Comparison of ENCODE assay signal across 24 mouse cellular contexts in genomic region chr10:78321133-78321757, GRCm38 (mm10). TPM values are rescaled to one million over a fixed set of nuclear protein-coding genes. Genes with fewer than 3 reads are reported as not detected.
DNase-seq lines count a peak whose midpoint lies in the region; ATAC-seq lines count a peak whose summit lies in the region.
"Had no signal": no experiment of that assay in that cellular context is flagged by ENCODE, and none has a peak within 500 bp of the region (broad histone marks: within the 10 kb centered on the region; RNA-seq: fewer than 3 reads in every experiment).

No protein-coding gene starts in this region.

- no peak for DNase-seq in kidney, postnatal 4 days
- no peak for DNase-seq in limb, embryonic 10.5 days (ENCODE audit: low spot score)
- DNase-seq in Muller cell, postnatal 12 days (ENCODE audit: inconsistent ontology term): peak; percentile 51
- DNase-seq in adrenal gland, postnatal 10 days: no peak
- DNase-seq in heart, adult 8-10 months (ENCODE audit: low spot score): no peak
- DNase-seq: adrenal gland, adult 2 months; adrenal gland, postnatal 25 days; forebrain, postnatal 0 days; gastrocnemius, postnatal 14 days; heart, postnatal 10 days; heart, postnatal 4 days had no signal

- WGBS in kidney, embryonic 15.5 days: 39% methylated on average over 3 of the region's 3 CpGs
- 48% methylated on average over 3 of the region's 3 CpGs for WGBS in limb, embryonic 12.5 days
- whole genome bisulfite sequencing in limb, embryonic 10.5 days: 57% methylated on average over 3 of the region's 3 CpGs
- 43% methylated on average over 3 of the region's 3 CpGs for WGBS in limb, embryonic 15.5 days

- H3K9ac ChIP-seq in kidney, embryonic 15.5 days: no peak overlapping the region
- H3K9ac ChIP-seq in limb, embryonic 12.5 days (replicated peaks): no peak overlapping the region
- no peak overlapping the region for H3K9ac ChIP-seq in limb, embryonic 15.5 days
- H3K9ac ChIP-seq: embryonic facial prominence, embryonic 12.5 days; embryonic facial prominence, embryonic 15.5 days; forebrain, postnatal 0 days; heart, embryonic 12.5 days; heart, embryonic 15.5 days; hindbrain, embryonic 14.5 days had no signal

- peaks cover 27% of the 10 kb centered on the region for H3K36me3 ChIP-seq in kidney, embryonic 15.5 days
- H3K36me3 ChIP-seq in limb, embryonic 12.5 days: peaks cover 21% of the 10 kb centered on the region
- H3K36me3 ChIP-seq in limb, embryonic 10.5 days: peaks cover 8% of the 10 kb centered on the region; the same call in 1 of the 2 replicates
- H3K36me3 ChIP-seq in limb, embryonic 15.5 days: peaks cover 16% of the 10 kb centered on the region; the same call in 1 of the 2 replicates
- H3K36me3 ChIP-seq: heart, embryonic 15.5 days had no signal

- H3K27me3 ChIP-seq in kidney, embryonic 15.5 days: no peaks in the 10 kb centered on the region
- no peaks in the 10 kb centered on the region for H3K27me3 ChIP-seq in limb, embryonic 12.5 days
- no peaks in the 10 kb centered on the region for H3K27me3 ChIP-seq in limb, embryonic 10.5 days (ENCODE audit: low read depth, poor library complexity, severe bottlenecking)
- no peaks in the 10 kb centered on the region for H3K27me3 ChIP-seq in limb, embryonic 15.5 days
- H3K27me3 ChIP-seq: embryonic facial prominence, embryonic 12.5 days; embryonic facial prominence, embryonic 15.5 days; heart, embryonic 12.5 days; heart, embryonic 15.5 days had no signal

- no peak for ATAC-seq in kidney, embryonic 15.5 days (replicated peaks; ENCODE audit: low FRiP score)
- no peak for ATAC-seq in limb, embryonic 12.5 days (ENCODE audit: insufficient number of reproducible peaks, insufficient read depth, low FRiP score, low TSS enrichment, low read depth)
- no peak for ATAC-seq in limb, embryonic 15.5 days (ENCODE audit: insufficient number of reproducible peaks, low FRiP score, low TSS enrichment, low read depth)
- ATAC-seq: CD4-positive, CD25-positive, alpha-beta regulatory T cell, adult 4 months; forebrain, embryonic 14.5 days; forebrain, postnatal 0 days; hindbrain, postnatal 0 days had no signal

- H3K4me2 ChIP-seq in kidney, embryonic 15.5 days: no peak overlapping the region
- no peak overlapping the region for H3K4me2 ChIP-seq in limb, embryonic 12.5 days
- no peak overlapping the region for H3K4me2 ChIP-seq in limb, embryonic 15.5 days
- H3K4me2 ChIP-seq: embryonic facial prominence, embryonic 12.5 days; embryonic facial prominence, embryonic 15.5 days; heart, embryonic 12.5 days; heart, embryonic 15.5 days; hindbrain, embryonic 14.5 days had no signal

- H3K9me3 ChIP-seq in kidney, embryonic 15.5 days (replicated peaks): no peaks in the 10 kb centered on the region
- H3K9me3 ChIP-seq in limb, embryonic 12.5 days: no peaks in the 10 kb centered on the region
- no peaks in the 10 kb centered on the region for H3K9me3 ChIP-seq in limb, embryonic 10.5 days (replicated peaks)
- H3K9me3 ChIP-seq in limb, embryonic 15.5 days: no peaks in the 10 kb centered on the region
- H3K9me3 ChIP-seq: embryonic facial prominence, embryonic 12.5 days; embryonic facial prominence, embryonic 15.5 days; heart, embryonic 12.5 days; heart, embryonic 15.5 days had no signal

- no peak overlapping the region for H3K4me3 ChIP-seq in kidney, embryonic 15.5 days (replicated peaks)
- H3K4me3 ChIP-seq in limb, embryonic 12.5 days (replicated peaks): no peak overlapping the region
- H3K4me3 ChIP-seq in limb, embryonic 10.5 days: no peak overlapping the region
- no peak overlapping the region for H3K4me3 ChIP-seq in limb, embryonic 15.5 days
- H3K4me3 ChIP-seq: embryonic facial prominence, embryonic 12.5 days; embryonic facial prominence, embryonic 15.5 days; gastrocnemius, adult 2 months; heart, embryonic 12.5 days; heart, embryonic 15.5 days had no signal

- peaks cover 54% of the 10 kb centered on the region for H3K4me1 ChIP-seq in kidney, embryonic 15.5 days
- peaks cover 11% of the 10 kb centered on the region; the same call in 1 of the 2 replicates for H3K4me1 ChIP-seq in limb, embryonic 12.5 days (replicated peaks)
- peaks cover 33% of the 10 kb centered on the region for H3K4me1 ChIP-seq in limb, embryonic 10.5 days
- peaks cover 14% of the 10 kb centered on the region for H3K4me1 ChIP-seq in limb, embryonic 15.5 days

- H3K27ac ChIP-seq in kidney, embryonic 15.5 days: peak overlapping the region; percentile 7; the same call in 1 of the 2 replicates
- peak overlapping the region; percentile 9; the same call in 1 of the 2 replicates for H3K27ac ChIP-seq in limb, embryonic 12.5 days
- H3K27ac ChIP-seq in limb, embryonic 10.5 days: no peak overlapping the region
- peak overlapping the region; percentile 29; the same call in 1 of the 2 replicates for H3K27ac ChIP-seq in limb, embryonic 15.5 days
- H3K27ac ChIP-seq: embryonic facial prominence, embryonic 12.5 days; gastrocnemius, adult 2 months; heart, embryonic 15.5 days; hindbrain, embryonic 14.5 days had no signal

RNA-seq across cellular contexts. Expression of gene Agpat3, which starts 31.0 kb away (rescaled TPM):
- 84.9 and 88.7 TPM in 2 replicates for polyA plus RNA-seq in kidney, embryonic 15.5 days (2015; fragmentation: Nextera tagmentation; extraction: Ambion mirVana)
- 48.7 and 52.7 TPM in 2 replicates for polyA plus RNA-seq in limb, embryonic 12.5 days (2016; fragmentation: Nextera tagmentation; extraction: Ambion mirVana)
- polyA plus RNA-seq in limb, embryonic 10.5 days (2016; fragmentation: Nextera tagmentation; extraction: Ambion mirVana): 38.7 and 38.8 TPM in 2 replicates
- 111 and 127 TPM in 2 replicates for polyA plus RNA-seq in limb, embryonic 15.5 days (2015; fragmentation: Nextera tagmentation; extraction: Ambion mirVana)
- total RNA-seq in adrenal gland, postnatal 10 days (2021): 100 to 1,000 TPM; 327 to 351 TPM
- 100 to 1,000 TPM; 206 to 254 (median 219) TPM for total RNA-seq in heart, adult 8-10 months (2022)
- total RNA-seq: MEL had no signal
